Mouse (Mus musculus) midbrain, embryonic 10.5 days (tissue): Measurements from ENCODE around the gene Mapk12. TPM values are rescaled to one million over a fixed set of nuclear protein-coding genes. Genes with fewer than 3 reads are reported as not detected.
A peak's percentile ranks its signal among the peaks of the same experiment; 100 is the strongest.

Experiments used
- DNase-seq: peaks from one replicate; pipeline ENCODE4 v3.0.0-alpha.2; 2017; ENCODE audit warnings: low spot score
- H3K27ac ChIP-seq: fragments of 300-500 bp; sonication (generic); replicated peaks from 2 replicates; pipeline ENCODE4 v1.5.1; 2016; ENCODE audit warnings: mild to moderate bottlenecking
- H3K27me3 ChIP-seq: fragments of 300-500 bp; sonication (generic); 2 replicates; pipeline ENCODE4 v1.6.1; 2016; ENCODE audit warnings: low read depth, mild to moderate bottlenecking; ENCODE audit not compliant: poor library complexity, severe bottlenecking
- H3K36me3 ChIP-seq: fragments of 300-500 bp; sonication (generic); 2 replicates; pipeline ENCODE4 v1.6.1; 2016; ENCODE audit warnings: mild to moderate bottlenecking, moderate library complexity
- H3K4me1 ChIP-seq: fragments of 300-500 bp; sonication (generic); 2 replicates; pipeline ENCODE4 v1.6.1; 2016
- H3K4me3 ChIP-seq: fragments of 300-500 bp; sonication (generic); 2 replicates; pipeline ENCODE4 v1.5.1; 2016; ENCODE audit warnings: mild to moderate bottlenecking, moderate library complexity
- H3K9me3 ChIP-seq: fragments of 300-500 bp; sonication (generic); replicated peaks from 2 replicates; pipeline ENCODE4 v1.6.1; 2016; ENCODE audit warnings: mild to moderate bottlenecking
- WGBS: fragments of 180-500 bp; shearing (Covaris S2); methylation state at CpG from one replicate; pipeline ENCODE4 v1.1.7; 2016; 5-methylcytosine and 5-hydroxymethylcytosine counted together
- polyA plus RNA-seq: library from polyadenylated mRNA; unstranded; fragments of >200 nt; fragmentation: Nextera tagmentation; extraction: Ambion mirVana; gene quantifications from 2 replicates; pipeline ENCODE4 v1.2.1, GENCODE M21; 2016

The Mapk12 gene
- polyA plus RNA-seq, 1 experiment from 2014 or later = 36.7 TPM

DNA sequence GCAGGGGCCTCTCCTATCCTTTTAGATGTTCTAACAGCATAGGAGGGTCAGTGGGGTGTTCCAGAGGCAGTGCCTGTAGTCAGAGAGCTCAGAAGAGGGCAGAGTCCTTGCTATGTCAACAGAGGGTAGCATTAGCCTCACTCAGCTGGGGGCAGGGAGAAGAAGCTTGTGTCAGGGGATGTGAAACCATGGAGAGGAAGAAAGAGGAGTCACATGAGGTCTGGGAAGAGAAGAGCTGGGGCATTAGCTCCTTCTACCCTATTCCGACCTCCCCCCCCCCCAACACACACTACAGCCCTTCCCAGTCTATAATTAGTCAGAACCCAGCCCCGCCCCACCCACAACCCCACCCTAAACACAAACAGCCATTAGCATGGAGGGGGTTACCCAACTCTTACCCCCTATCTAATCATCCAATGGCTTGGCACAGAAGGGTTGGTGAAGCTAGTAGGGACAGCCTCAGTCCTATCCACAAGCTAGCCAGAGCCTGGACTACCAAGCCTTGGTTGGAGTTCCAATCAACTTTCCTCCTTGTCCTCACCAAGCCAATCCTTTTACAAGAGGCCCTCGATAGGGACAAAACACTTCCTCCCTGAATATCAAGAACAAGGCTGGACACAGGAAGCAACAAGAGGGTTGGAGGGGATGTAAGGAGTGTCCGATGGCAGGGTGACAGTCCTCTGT, 37.2 kb upstream of the Mapk12 start:
- 70% methylated on average over 4 of the region's 4 CpGs for WGBS
- peak overlapping the region; percentile 88 for H3K4me3 ChIP-seq
- DNase-seq = no peak
- no peaks in the 10 kb centered on the region for H3K9me3 ChIP-seq
- 0 out of 2 replicates have a peak, but pooled peaks cover 3% of the 10 kb centered on the region for H3K36me3 ChIP-seq
- peaks cover 6% of the 10 kb centered on the region; the same call in 1 of the 2 replicates for H3K27me3 ChIP-seq
- peaks cover 99% of the 10 kb centered on the region for H3K4me1 ChIP-seq
- peak overlapping the region; percentile 98 for H3K27ac ChIP-seq

DNA sequence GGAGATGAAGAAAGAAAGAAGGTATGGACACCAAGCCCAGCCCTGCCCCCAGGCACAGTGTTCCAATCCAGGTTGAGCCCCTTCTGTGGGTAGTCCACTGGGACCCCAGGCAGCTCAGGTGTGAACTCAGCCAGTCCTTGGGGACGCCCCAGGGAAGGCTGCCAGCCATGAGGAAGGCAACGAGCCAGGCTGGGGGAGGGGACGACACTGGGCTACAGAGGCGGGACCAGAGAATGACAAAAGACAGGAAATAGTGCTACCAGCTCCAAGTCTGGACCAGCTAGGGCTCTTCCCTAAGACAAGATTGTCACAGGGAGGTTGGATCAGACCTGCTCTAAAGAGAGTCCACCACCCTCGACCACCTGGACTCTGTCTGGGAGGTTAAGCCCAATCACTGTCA, 36.6 kb upstream of the Mapk12 start:
- Histone ChIP-seq H3K4me1 (peaks cover 99% of the 10 kb centered on the region), H3K36me3 (0 out of 2 replicates have a peak, but pooled peaks cover 7% of the 10 kb centered on the region), H3K9me3 (no peaks in the 10 kb centered on the region), H3K27ac (peak overlapping the region; percentile 67), H3K4me3 (peak overlapping the region; percentile 88), H3K27me3 (peaks cover 6% of the 10 kb centered on the region; the same call in 1 of the 2 replicates)
- DNase-seq = no peak
- 14% methylated on average over 5 of the region's 5 CpGs for WGBS

- Histone ChIP-seq H3K27ac (no peak overlapping the region), H3K36me3 (peaks cover 17% of the 10 kb centered on the region), H3K27me3 (peaks cover 6% of the 10 kb centered on the region; the same call in 1 of the 2 replicates), H3K9me3 (no peaks in the 10 kb centered on the region), H3K4me1 (peaks cover 95% of the 10 kb centered on the region), H3K4me3 (no peak overlapping the region)
- WGBS = 83% methylated on average over 13 of the region's 13 CpGs
- no peak for DNase-seq
Measured at GRCm38 (mm10) chr15:89175411-89176155, 35.1 kb upstream of the Mapk12 start.

GRCm38 (mm10) chr15:89174889-89175339, 34.4 kb upstream of the Mapk12 start:
- DNase-seq = no peak

DNA sequence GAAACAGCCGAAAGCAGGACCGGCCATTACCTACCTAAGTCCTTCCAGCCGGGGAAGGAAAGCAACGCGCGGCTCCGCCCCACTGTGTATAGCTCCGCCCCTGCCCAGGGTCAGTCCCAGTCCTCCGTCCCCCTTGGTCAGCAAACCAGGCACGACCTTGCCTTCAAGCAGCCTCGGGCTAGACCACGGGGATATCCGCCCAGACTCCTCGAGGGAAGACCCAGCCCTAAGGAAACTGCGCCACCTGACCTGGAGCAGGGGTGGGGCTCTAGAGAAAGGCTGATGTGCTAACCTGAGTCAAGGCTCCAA, 33.4 kb upstream of the Mapk12 start:
- peak; percentile 71 for DNase-seq
- H3K9me3 ChIP-seq = no peaks in the 10 kb centered on the region
- H3K36me3 ChIP-seq = peaks cover 34% of the 10 kb centered on the region
- peak overlapping the region; percentile 86 for H3K27ac ChIP-seq
- under 1% methylated on average over 15 of the region's 15 CpGs for WGBS
- H3K27me3 ChIP-seq = peaks cover 6% of the 10 kb centered on the region; the same call in 1 of the 2 replicates
- peaks cover 96% of the 10 kb centered on the region for H3K4me1 ChIP-seq
- H3K4me3 ChIP-seq = peak overlapping the region; percentile 75

More at GRCm38 (mm10) chr15:89174889-89175339, 34.4 kb upstream of the Mapk12 start:
- H3K36me3 ChIP-seq = peaks cover 23% of the 10 kb centered on the region
- H3K4me1 ChIP-seq = peaks cover 96% of the 10 kb centered on the region
- H3K9me3 ChIP-seq = no peaks in the 10 kb centered on the region
- H3K27me3 ChIP-seq = peaks cover 6% of the 10 kb centered on the region; the same call in 1 of the 2 replicates
- H3K4me3 ChIP-seq = peak overlapping the region; percentile 75; the same call in 1 of the 2 replicates
- WGBS = 68% methylated on average over 11 of the region's 11 CpGs
- H3K27ac ChIP-seq = no peak overlapping the region

DNA sequence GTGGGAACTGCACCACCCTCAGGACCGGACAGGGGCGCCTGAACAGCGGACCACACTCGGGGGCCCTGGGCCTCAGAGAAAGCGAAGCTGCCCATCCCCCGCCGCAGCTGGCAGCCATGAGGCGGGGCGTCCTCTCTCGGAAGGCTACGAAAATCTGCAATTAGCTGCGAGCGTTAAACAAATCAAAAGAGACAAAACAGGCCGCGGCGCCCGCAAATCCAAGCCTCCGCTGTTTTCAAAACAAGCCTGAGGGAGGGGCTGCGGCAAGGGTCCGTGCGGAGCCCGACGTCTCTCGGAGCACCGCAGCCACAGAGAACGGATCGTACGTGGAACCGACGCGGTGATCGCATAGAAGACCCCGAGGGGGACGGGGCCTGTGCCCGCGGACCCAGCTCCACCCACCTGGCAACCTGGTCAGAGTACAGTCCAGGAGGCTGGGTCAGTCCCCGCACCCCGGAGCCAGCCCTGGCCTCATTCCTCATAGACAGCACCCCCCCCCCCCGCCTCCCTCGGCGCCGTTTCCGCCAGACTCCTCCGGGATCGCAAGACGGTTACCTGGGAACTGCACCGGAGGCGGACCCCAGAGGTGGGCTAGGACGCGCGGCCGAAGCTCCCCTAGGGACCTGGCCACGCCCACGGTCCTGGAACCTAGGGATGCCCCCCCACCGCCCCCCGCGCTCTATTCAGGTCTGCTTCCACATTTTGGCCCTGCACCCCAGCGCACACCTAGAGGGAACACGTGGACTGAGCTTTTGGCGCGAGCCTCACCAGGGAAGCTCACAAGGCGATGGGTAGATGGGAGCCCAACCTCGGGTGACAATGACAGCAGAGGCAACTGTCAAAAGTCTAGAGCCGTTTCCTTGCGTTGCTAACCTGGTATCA, 32.8 kb upstream of the Mapk12 start:
- H3K27ac ChIP-seq = peak overlapping the region; percentile 86
- H3K9me3 ChIP-seq = no peaks in the 10 kb centered on the region
- H3K4me3 ChIP-seq = peak overlapping the region; percentile 75
- peaks cover 6% of the 10 kb centered on the region; the same call in 1 of the 2 replicates for H3K27me3 ChIP-seq
- H3K4me1 ChIP-seq = peaks cover 93% of the 10 kb centered on the region
- WGBS = under 1% methylated on average over 63 of the region's 65 CpGs
- peak; percentile 45 for DNase-seq
- peaks cover 37% of the 10 kb centered on the region for H3K36me3 ChIP-seq

GRCm38 (mm10) chr15:89172276-89172935, 31.9 kb upstream of the Mapk12 start:
- peaks cover 84% of the 10 kb centered on the region for H3K4me1 ChIP-seq

DNA sequence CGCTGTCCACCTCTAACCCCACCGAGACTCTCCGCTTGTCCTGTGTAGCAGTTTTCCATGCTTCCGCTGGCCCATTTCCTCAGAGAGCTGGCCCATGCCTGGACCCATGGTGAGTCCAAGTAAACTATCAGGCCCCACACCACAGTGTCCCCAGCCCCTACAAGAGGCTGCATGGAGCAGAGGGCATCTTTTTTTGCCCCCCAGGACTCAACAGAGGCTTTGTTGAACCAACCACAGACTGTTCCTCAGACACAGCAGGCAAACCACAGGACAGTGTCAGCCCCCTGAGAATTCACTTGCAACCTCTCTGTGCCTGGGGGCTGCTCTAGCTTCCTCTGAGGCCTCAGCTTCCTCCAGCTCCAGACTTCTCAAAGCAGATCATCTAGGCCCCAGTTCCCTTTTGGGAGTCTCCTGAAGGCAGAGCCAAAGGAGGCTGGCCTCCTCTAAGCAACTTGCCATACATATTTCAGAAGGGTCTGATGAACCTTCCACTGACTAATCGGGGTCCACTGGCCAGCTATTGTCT, 31.1 kb upstream of the Mapk12 start:
- no peak overlapping the region for H3K4me3 ChIP-seq
- no peak for DNase-seq
- H3K27me3 ChIP-seq = peaks cover 6% of the 10 kb centered on the region; the same call in 1 of the 2 replicates
- H3K4me1 ChIP-seq = peaks cover 76% of the 10 kb centered on the region
- H3K27ac ChIP-seq = peak overlapping the region; percentile 42; the same call in 1 of the 2 replicates
- WGBS = 86% methylated on average over 5 of the region's 5 CpGs
- H3K36me3 ChIP-seq = peaks cover 53% of the 10 kb centered on the region
- H3K9me3 ChIP-seq = no peaks in the 10 kb centered on the region

More at GRCm38 (mm10) chr15:89172276-89172935, 31.9 kb upstream of the Mapk12 start:
- peaks cover 6% of the 10 kb centered on the region; the same call in 1 of the 2 replicates for H3K27me3 ChIP-seq
- no peaks in the 10 kb centered on the region for H3K9me3 ChIP-seq
- no peak for DNase-seq
- peaks cover 45% of the 10 kb centered on the region for H3K36me3 ChIP-seq
- peak overlapping the region; percentile 75 for H3K4me3 ChIP-seq
- peak overlapping the region; percentile 86 for H3K27ac ChIP-seq
- WGBS = 40% methylated on average over 17 of the region's 17 CpGs

GRCm38 (mm10) chr15:89170102-89170501, 29.6 kb upstream of the Mapk12 start:
- Histone ChIP-seq H3K4me1 (peaks cover 61% of the 10 kb centered on the region), H3K27me3 (peaks cover 6% of the 10 kb centered on the region; the same call in 1 of the 2 replicates), H3K4me3 (no peak overlapping the region), H3K36me3 (peaks cover 68% of the 10 kb centered on the region), H3K27ac (peak overlapping the region; percentile 71), H3K9me3 (no peaks in the 10 kb centered on the region)
- DNase-seq = no peak
- 68% methylated on average over 3 of the region's 3 CpGs for WGBS

- Histone ChIP-seq H3K36me3 (peaks cover 75% of the 10 kb centered on the region), H3K9me3 (no peaks in the 10 kb centered on the region), H3K27me3 (no peaks in the 10 kb centered on the region), H3K4me3 (peak overlapping the region; percentile 30), H3K4me1 (peaks cover 54% of the 10 kb centered on the region), H3K27ac (peak overlapping the region; percentile 71)
- WGBS = 11% methylated on average over 10 of the region's 10 CpGs
- DNase-seq = peak; percentile 70
Measured at GRCm38 (mm10) chr15:89169431-89169830, 28.9 kb upstream of the Mapk12 start.

DNA sequence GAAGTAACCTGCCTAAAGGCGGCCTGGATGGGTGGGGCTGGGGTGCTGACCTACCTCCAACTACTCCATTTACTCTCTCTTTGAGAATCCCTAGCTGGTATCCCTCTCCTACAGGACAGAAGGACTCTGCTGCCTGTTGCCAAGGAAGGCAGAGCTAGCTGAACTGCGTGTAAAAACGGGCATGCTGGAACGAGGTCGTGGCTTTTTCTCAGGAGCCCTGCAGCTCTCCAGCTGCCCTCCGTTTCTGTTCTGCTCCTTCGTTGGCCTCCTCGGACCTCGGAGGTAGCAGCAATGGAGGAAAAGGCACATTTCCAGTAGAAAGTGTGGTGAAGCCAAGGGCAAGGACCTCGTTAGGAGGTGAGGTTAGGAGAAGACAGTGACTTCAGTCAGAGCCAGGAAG, 28.4 kb upstream of the Mapk12 start:
- Histone ChIP-seq H3K36me3 (peaks cover 80% of the 10 kb centered on the region), H3K4me1 (peaks cover 49% of the 10 kb centered on the region)

More for the DNA sequence above, 28.4 kb upstream of the Mapk12 start:
- H3K9me3 ChIP-seq = no peaks in the 10 kb centered on the region
- peak overlapping the region; percentile 30 for H3K4me3 ChIP-seq
- no peak for DNase-seq
- H3K27ac ChIP-seq = peak overlapping the region; percentile 71
- H3K27me3 ChIP-seq = no peaks in the 10 kb centered on the region
- 62% methylated on average over 10 of the region's 10 CpGs for WGBS
